Mouse (Mus musculus) forebrain, embryonic 13.5 days (tissue): Measurements from ENCODE around the gene Lrp2bp. TPM values are rescaled to one million over a fixed set of nuclear protein-coding genes. Genes with fewer than 3 reads are reported as not detected.
A peak's percentile ranks its signal among the peaks of the same experiment; 100 is the strongest.

Experiments used
- ATAC-seq: fragments of 200-750 bp; cut with Nextera tagmentation; 2 replicates; pipeline ENCODE4 v1.8.0; 2017
- H3K27ac ChIP-seq: fragments of 300-500 bp; sonication (generic); 2 replicates; pipeline ENCODE4 v1.5.1; 2015; ENCODE audit warnings: inconsistent platforms, mild to moderate bottlenecking, moderate library complexity
- H3K27me3 ChIP-seq: fragments of 300-500 bp; sonication (generic); 2 replicates; pipeline ENCODE4 v1.6.1; 2015; ENCODE audit warnings: mild to moderate bottlenecking, inconsistent platforms
- H3K36me3 ChIP-seq: fragments of 300-500 bp; sonication (generic); 2 replicates; pipeline ENCODE4 v1.6.1; 2015; ENCODE audit warnings: mild to moderate bottlenecking, inconsistent platforms; ENCODE audit not compliant: poor library complexity, severe bottlenecking
- H3K4me1 ChIP-seq: fragments of 300-500 bp; sonication (generic); 2 replicates; pipeline ENCODE4 v1.6.1; 2015; ENCODE audit warnings: inconsistent platforms
- H3K4me2 ChIP-seq: fragments of 300-500 bp; sonication (generic); 2 replicates; pipeline ENCODE4 v1.6.1; 2015; ENCODE audit warnings: inconsistent platforms, mild to moderate bottlenecking, moderate library complexity
- H3K4me3 ChIP-seq: fragments of 300-500 bp; sonication (generic); 2 replicates; pipeline ENCODE4 v1.5.1; 2015; ENCODE audit warnings: mild to moderate bottlenecking, inconsistent platforms
- H3K9ac ChIP-seq: fragments of 300-500 bp; sonication (generic); 2 replicates; pipeline ENCODE4 v1.6.1; 2015; ENCODE audit warnings: mild to moderate bottlenecking, inconsistent platforms
- H3K9me3 ChIP-seq: fragments of 300-500 bp; sonication (generic); replicated peaks from 2 replicates; pipeline ENCODE4 v1.6.1; 2016; ENCODE audit warnings: inconsistent platforms
- WGBS: fragments of 180-500 bp; shearing (Covaris S2); methylation state at CpG from one replicate; pipeline ENCODE4 v1.1.7; 2015; 5-methylcytosine and 5-hydroxymethylcytosine counted together
- polyA plus RNA-seq: library from polyadenylated mRNA; unstranded; fragments of >200 nt; fragmentation: Nextera tagmentation; extraction: Ambion mirVana; gene quantifications from 2 replicates; pipeline ENCODE4 v1.2.1, GENCODE M21; 2015

Lrp2bp gene
- polyA plus RNA-seq, 1 experiment from 2014 or later = 0.30 TPM

DNA sequence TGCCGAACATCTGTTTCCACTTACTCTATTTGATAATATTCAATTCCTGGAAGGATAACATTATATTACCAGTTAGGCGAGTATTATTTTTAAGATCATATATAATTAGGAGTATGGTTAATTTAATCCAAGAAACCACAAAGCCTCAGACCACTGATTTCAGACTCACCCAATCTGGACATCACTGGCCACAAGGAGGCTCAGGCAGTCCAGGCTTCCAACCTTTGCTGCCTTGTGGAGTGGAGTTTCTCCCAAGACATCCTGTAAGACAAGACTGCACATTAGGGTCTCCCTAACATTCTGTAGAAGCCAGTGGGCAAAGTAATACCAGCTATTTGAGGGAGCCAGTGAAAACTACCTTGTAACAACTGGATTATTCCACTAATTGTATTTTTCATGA, 875 bp upstream of the Lrp2bp start:
- 93% methylated on average over 2 of the region's 2 CpGs for WGBS

GRCm38 (mm10) chr8:45999784-46000705, 942 bp downstream of the Lrp2bp start:
- ATAC-seq = peak; percentile 98
- Histone ChIP-seq H3K9me3 (no peaks in the 10 kb centered on the region), H3K4me1 (peaks cover 17% of the 10 kb centered on the region), H3K9ac (peak overlapping the region; percentile 86), H3K36me3 (peaks cover 24% of the 10 kb centered on the region), H3K4me3 (peak overlapping the region; percentile 52), H3K27ac (peak overlapping the region; percentile 97), H3K4me2 (peak overlapping the region; percentile 71), H3K27me3 (no peaks in the 10 kb centered on the region)
- WGBS = 4% methylated on average over 51 of the region's 55 CpGs

More for the DNA sequence above, 875 bp upstream of the Lrp2bp start:
- H3K9ac ChIP-seq = no peak overlapping the region
- peaks cover 17% of the 10 kb centered on the region for H3K4me1 ChIP-seq
- no peak overlapping the region for H3K4me2 ChIP-seq
- H3K4me3 ChIP-seq = no peak overlapping the region
- no peak overlapping the region for H3K27ac ChIP-seq
- ATAC-seq = no peak
- H3K27me3 ChIP-seq = no peaks in the 10 kb centered on the region
- no peaks in the 10 kb centered on the region for H3K9me3 ChIP-seq
- peaks cover 30% of the 10 kb centered on the region for H3K36me3 ChIP-seq

DNA sequence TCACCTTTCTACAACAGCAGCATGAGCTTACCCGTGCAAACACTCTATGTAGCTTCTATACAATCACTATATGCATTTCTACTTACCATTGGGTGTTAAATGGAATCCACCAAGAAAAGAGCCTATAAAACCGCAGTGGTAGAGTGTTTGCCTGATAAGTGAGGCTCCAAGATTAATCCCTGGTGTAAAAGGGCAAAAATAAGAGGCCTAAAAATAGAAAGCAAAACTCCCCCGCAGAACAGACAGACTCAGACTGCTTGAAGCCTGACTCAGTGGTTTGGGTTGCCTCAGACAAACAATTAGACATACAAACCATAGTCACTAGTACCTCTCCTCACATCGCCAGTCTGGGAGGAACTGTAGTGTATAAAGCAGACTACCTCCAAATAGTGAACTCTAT, 6.5 kb downstream of the Lrp2bp start, which contains the start of gene Ankrd37:
Gene Ankrd37 (minus strand): TSS at position 112 of the 400 bp plus-strand sequence.
- 73% methylated on average over 4 of the region's 4 CpGs for WGBS
- ATAC-seq = no peak
- no peak within 1 kb of the TSS for H3K27ac ChIP-seq

GRCm38 (mm10) chr8:46007050-46007672, 8.1 kb downstream of the Lrp2bp start:
- Histone ChIP-seq H3K27me3 (no peaks in the 10 kb centered on the region), H3K4me1 (peaks cover 10% of the 10 kb centered on the region; the same call in 1 of the 2 replicates), H3K9ac (no peak overlapping the region), H3K4me2 (no peak overlapping the region), H3K36me3 (no peaks in the 10 kb centered on the region), H3K9me3 (no peaks in the 10 kb centered on the region), H3K4me3 (no peak overlapping the region), H3K27ac (no peak overlapping the region)
- WGBS = 81% methylated on average over 3 of the region's 3 CpGs
- ATAC-seq = no peak

More for the DNA sequence above, 6.5 kb downstream of the Lrp2bp start, which contains the start of gene Ankrd37:
- no peak within 1 kb of the TSS for H3K9ac ChIP-seq
- H3K27me3 ChIP-seq = no peaks in the 10 kb centered on the region
- no peaks in the 10 kb centered on the region for H3K36me3 ChIP-seq
- no peak within 1 kb of the TSS for H3K4me2 ChIP-seq
- H3K4me3 ChIP-seq = no peak within 1 kb of the TSS
- H3K9me3 ChIP-seq = no peaks in the 10 kb centered on the region
- peaks cover 2% of the 10 kb centered on the region; the same call in 1 of the 2 replicates for H3K4me1 ChIP-seq

DNA sequence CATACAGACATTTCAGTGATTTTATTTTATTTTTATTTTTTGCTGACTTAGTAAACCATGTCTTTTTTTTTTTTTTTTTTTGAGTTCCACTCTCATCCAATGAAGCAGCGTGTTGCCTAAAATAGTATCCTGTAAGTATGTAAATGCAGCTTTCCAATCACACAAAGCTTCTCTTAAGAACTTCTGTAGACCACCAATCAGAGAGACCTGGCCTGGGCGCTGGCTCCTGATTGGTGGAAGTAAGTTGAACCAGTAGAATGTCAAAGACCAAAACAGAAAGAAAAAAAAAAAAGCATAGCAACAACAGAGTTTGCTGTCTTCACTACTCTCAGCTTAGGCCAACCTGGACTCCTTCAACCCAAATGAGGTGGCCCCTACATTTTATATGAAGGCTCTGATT, 11.2 kb downstream of the Lrp2bp start:
- WGBS = 36% methylated on average over 2 of the region's 2 CpGs
- peak; percentile 41; the same call in 1 of the 2 replicates for ATAC-seq

DNA sequence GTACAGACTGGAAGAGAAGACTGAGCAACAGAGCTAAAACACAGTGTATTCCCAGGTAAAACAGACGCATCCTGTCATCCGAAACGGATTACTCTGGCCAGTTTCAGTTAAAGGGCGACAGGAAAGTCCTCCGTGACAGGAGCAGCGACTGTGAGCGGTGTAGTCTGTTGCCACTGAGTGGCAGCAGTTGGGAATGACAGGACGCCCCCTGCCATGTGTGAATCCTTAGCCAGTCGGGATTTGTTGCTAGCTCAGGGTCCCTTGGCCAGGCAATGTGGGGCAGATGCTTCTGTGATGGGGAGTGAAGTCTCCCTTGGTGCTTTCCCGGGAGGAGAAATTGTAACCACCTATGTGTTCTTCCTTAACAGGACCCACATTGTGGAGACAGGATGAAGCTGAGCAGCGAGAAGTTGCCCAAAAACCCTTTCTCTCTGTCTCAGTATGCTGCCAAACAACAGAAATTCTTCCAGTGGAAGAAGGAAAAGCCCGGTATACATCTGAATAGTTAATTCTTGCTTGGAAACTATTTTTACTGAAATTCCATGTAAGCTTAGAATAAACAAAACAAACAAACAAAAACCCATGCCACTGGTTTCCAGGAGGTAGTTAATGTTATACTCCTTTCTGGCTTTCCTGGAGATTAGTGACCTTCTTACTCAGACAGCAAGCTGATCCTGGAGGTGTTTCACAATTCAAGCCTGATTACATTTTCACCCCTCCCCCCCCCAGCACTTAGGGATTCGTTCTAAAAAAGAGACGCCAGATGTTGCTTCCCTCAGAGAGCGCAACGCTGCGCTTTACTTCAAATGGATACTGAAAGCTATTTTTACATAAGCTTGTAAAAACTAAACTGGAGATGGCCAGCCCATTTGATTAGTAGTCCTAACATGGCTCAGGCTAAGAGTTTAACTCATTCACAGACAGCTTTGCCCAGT, 11.9 kb downstream of the Lrp2bp start:
- ATAC-seq = peak; percentile 48; the same call in 1 of the 2 replicates
- WGBS = 15% methylated on average over 17 of the region's 17 CpGs
- no peaks in the 10 kb centered on the region for H3K9me3 ChIP-seq
- H3K4me1 ChIP-seq = peaks cover 10% of the 10 kb centered on the region; the same call in 1 of the 2 replicates
- peak overlapping the region; percentile 46 for H3K4me2 ChIP-seq
- H3K27me3 ChIP-seq = no peaks in the 10 kb centered on the region
- no peak overlapping the region for H3K27ac ChIP-seq
- H3K9ac ChIP-seq = no peak overlapping the region
- no peak overlapping the region; the same call in 1 of the 2 replicates for H3K4me3 ChIP-seq
- no peaks in the 10 kb centered on the region for H3K36me3 ChIP-seq

More for the DNA sequence above, 11.2 kb downstream of the Lrp2bp start:
- no peaks in the 10 kb centered on the region for H3K36me3 ChIP-seq
- H3K4me2 ChIP-seq = peak overlapping the region; percentile 46
- H3K9me3 ChIP-seq = no peaks in the 10 kb centered on the region
- H3K27me3 ChIP-seq = no peaks in the 10 kb centered on the region
- no peak overlapping the region for H3K9ac ChIP-seq
- no peak overlapping the region for H3K27ac ChIP-seq
- no peak overlapping the region; the same call in 1 of the 2 replicates for H3K4me3 ChIP-seq
- peaks cover 10% of the 10 kb centered on the region; the same call in 1 of the 2 replicates for H3K4me1 ChIP-seq

DNA sequence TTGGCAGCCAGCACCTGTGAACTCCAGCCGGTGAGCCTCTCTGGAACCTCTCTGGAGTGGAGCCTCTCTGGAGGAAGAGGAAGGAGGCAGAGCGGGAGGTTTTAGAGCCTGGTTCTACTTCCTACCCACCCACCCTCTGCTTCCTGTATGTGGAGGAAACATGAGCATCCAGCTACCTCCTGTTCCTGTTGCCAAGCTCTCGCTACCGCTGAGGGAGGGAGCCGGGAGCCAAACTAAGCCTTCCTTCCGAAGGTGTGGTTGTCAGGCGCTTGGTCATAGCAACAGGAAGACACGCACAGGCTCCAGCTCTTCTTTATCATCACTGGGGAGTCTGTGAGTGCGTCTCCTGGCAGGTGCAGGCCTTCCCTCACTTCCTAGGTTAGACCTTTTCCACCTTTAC, 23.1 kb downstream of the Lrp2bp start:
- H3K36me3 ChIP-seq = no peaks in the 10 kb centered on the region
- no peak overlapping the region for H3K4me2 ChIP-seq
- H3K27me3 ChIP-seq = no peaks in the 10 kb centered on the region
- ATAC-seq = no peak
- no peaks in the 10 kb centered on the region for H3K9me3 ChIP-seq
- WGBS = 92% methylated on average over 9 of the region's 9 CpGs
- H3K4me1 ChIP-seq = no peaks in the 10 kb centered on the region
- H3K4me3 ChIP-seq = no peak overlapping the region
- H3K27ac ChIP-seq = no peak overlapping the region
- no peak overlapping the region for H3K9ac ChIP-seq

DNA sequence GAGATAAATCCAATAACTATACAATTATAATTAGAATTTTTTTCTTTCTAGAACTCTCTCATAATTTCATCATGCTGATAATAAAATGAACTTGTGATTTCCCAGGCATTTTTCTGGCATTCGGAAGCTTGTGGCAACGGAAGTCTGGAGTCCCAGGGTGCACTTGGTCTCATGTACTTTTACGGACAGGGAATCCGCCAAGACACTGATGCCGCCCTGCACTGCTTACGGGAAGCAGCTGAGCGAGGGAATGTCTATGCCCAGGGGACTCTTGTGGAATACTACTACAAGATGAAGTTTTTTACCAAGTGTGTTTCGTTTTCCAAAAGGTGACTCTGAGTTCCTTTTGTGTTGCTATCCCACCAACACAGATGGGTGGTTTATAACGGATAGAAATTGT, 23.7 kb downstream of the Lrp2bp start:
- 94% methylated on average over 9 of the region's 9 CpGs for WGBS
- ATAC-seq = no peak

DNA sequence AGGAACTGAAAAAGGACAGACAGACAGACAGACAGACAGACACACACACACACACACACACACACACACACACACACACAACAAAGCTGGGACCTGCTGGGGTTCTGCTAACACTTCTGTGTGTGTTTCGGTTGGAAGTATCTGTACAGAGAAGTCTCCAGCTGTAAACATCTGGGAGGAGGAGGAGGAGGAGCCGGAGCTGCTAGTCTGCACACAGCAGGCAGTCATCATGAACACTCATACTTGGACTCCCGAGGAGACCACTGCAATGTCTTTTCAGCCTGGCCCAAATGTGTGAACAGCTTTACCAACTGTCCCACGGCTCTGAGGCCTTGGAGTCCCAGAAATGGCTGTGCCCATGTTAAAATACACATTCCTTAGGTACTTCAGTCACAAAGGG, 25.3 kb downstream of the Lrp2bp start:
- Histone ChIP-seq H3K36me3 (no peaks in the 10 kb centered on the region), H3K9me3 (no peaks in the 10 kb centered on the region), H3K9ac (no peak overlapping the region), H3K4me1 (no peaks in the 10 kb centered on the region), H3K27ac (no peak overlapping the region), H3K27me3 (no peaks in the 10 kb centered on the region), H3K4me3 (no peak overlapping the region), H3K4me2 (no peak overlapping the region)
- no peak for ATAC-seq
- WGBS = 65% methylated on average over 4 of the region's 4 CpGs

More for the DNA sequence above, 23.7 kb downstream of the Lrp2bp start:
- H3K9ac ChIP-seq = no peak overlapping the region
- no peak overlapping the region for H3K4me2 ChIP-seq
- H3K9me3 ChIP-seq = no peaks in the 10 kb centered on the region
- H3K36me3 ChIP-seq = no peaks in the 10 kb centered on the region
- H3K27me3 ChIP-seq = no peaks in the 10 kb centered on the region
- H3K27ac ChIP-seq = no peak overlapping the region
- H3K4me3 ChIP-seq = no peak overlapping the region
- no peaks in the 10 kb centered on the region for H3K4me1 ChIP-seq

DNA sequence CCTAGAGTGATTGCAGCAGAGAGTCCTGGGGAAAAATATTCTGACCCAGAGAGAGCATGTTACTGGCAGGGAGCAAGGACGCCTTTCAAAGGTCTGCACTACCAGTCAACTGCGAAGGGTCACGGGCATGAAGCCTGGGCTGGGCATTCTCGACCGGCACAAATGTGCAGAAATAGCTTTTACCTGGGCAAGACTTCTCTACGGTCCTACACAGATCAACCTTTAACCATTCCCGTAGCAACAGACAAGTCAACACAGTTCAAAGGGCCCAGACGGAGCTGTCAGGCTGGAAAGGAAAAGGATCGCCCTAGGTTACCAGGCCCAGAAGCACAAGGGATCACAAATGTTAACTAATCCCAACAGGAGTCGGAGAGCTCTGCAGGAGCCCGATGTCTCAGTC, 37.1 kb downstream of the Lrp2bp start:
- Histone ChIP-seq H3K9me3 (no peaks in the 10 kb centered on the region), H3K4me2 (no peak overlapping the region), H3K27me3 (no peaks in the 10 kb centered on the region), H3K9ac (no peak overlapping the region), H3K4me1 (no peaks in the 10 kb centered on the region), H3K36me3 (peaks cover 19% of the 10 kb centered on the region), H3K4me3 (no peak overlapping the region), H3K27ac (no peak overlapping the region)
- no peak for ATAC-seq
- WGBS = 74% methylated on average over 11 of the region's 11 CpGs

GRCm38 (mm10) chr8:46039666-46040065, 40.6 kb downstream of the Lrp2bp start:
- Histone ChIP-seq H3K4me2 (no peak overlapping the region), H3K27me3 (no peaks in the 10 kb centered on the region), H3K4me1 (no peaks in the 10 kb centered on the region), H3K27ac (no peak overlapping the region), H3K36me3 (peaks cover 21% of the 10 kb centered on the region), H3K4me3 (no peak overlapping the region), H3K9me3 (no peaks in the 10 kb centered on the region), H3K9ac (no peak overlapping the region)
- ATAC-seq = no peak
- 90% methylated on average over 1 of the region's 1 CpGs for WGBS
